Mouse (Mus musculus) retina, postnatal 1 day (tissue): ENCODE results near the gene Fkbpl.

Experiments
- DNase-seq: peaks from one replicate; pipeline ENCODE4 v3.0.0-alpha.2; 2012

Fkbpl gene

GRCm38 (mm10) chr17:34627093-34627942 lies 17.2 kb upstream of the Fkbpl start:
- DNase-seq: peak; percentile 97

GRCm38 (mm10) chr17:34627943-34628643 lies 16.5 kb upstream of the Fkbpl start, which contains the start of gene Ppt2:
Gene Ppt2, minus strand, starts transcription at chr17:34628510.
- DNase-seq: no peak

- DNase-seq: no peak
These were observed 16.0 kb upstream of the Fkbpl start for GRCm38 (mm10) chr17:34628644-34628967.

- peak; percentile 64 for DNase-seq
These were observed 15.3 kb upstream of the Fkbpl start, which contains the start of gene Prrt1 for GRCm38 (mm10) chr17:34629221-34629751. Gene Prrt1, plus strand, starts transcription at chr17:34629533.

- DNase-seq: no peak
These were observed 14.6 kb upstream of the Fkbpl start for GRCm38 (mm10) chr17:34629796-34630603.

GRCm38 (mm10) chr17:34630761-34631301 lies 13.7 kb upstream of the Fkbpl start:
- peak; percentile 52 for DNase-seq

- DNase-seq: no peak
These were observed 12.9 kb upstream of the Fkbpl start for GRCm38 (mm10) chr17:34631647-34632046.

- peak; percentile 83 for DNase-seq
These were observed 12.3 kb upstream of the Fkbpl start for GRCm38 (mm10) chr17:34632261-34632691.

- no peak for DNase-seq
These were observed 8.9 kb upstream of the Fkbpl start for GRCm38 (mm10) chr17:34635671-34636070.

GRCm38 (mm10) chr17:34637459-34637858 lies 7.1 kb upstream of the Fkbpl start:
- no peak for DNase-seq

- DNase-seq: no peak
These were observed 4.9 kb upstream of the Fkbpl start for GRCm38 (mm10) chr17:34639461-34640255.

GRCm38 (mm10) chr17:34640778-34641601 lies 3.6 kb upstream of the Fkbpl start:
- peak; percentile 88 for DNase-seq

- DNase-seq: no peak
These were observed 2.6 kb upstream of the Fkbpl start for GRCm38 (mm10) chr17:34641945-34642344.

- no peak for DNase-seq
These were observed 1.2 kb upstream of the Fkbpl start for GRCm38 (mm10) chr17:34643379-34643778.

- no peak for DNase-seq
These were observed 620 bp upstream of the Fkbpl start for GRCm38 (mm10) chr17:34643944-34644343.

- no peak for DNase-seq
These were observed 779 bp downstream of the Fkbpl start for GRCm38 (mm10) chr17:34645256-34645829.

GRCm38 (mm10) chr17:34645831-34646511 lies 1.4 kb downstream of the Fkbpl start:
- DNase-seq: no peak

GRCm38 (mm10) chr17:34646906-34647787 lies 2.6 kb downstream of the Fkbpl start, which contains the start of gene Atf6b:
Gene Atf6b, plus strand, starts transcription at chr17:34647146.
- DNase-seq: peak; percentile 99
